ENCODE assay signal across 9 mouse cellular contexts in genomic region chr4:148952328-148953222, GRCm38 (mm10).
A peak's percentile ranks its signal among the peaks of the same experiment; 100 is the strongest.
DNase-seq lines count a peak whose midpoint lies in the region; ATAC-seq and TF ChIP-seq lines count a peak whose summit lies in the region.
"Had no signal": no experiment of that assay in that cellular context is flagged by ENCODE, and none has a peak within 500 bp of the region (broad histone marks: within the 10 kb centered on the region; RNA-seq: fewer than 3 reads in every experiment).

No protein-coding gene starts in this region.

- H3K9me3 ChIP-seq in heart, embryonic 11.5 days (replicated peaks; ENCODE audit: control insufficient read depth, low read length), result no peaks in the 10 kb centered on the region
- H3K9me3 ChIP-seq in liver, embryonic 15.5 days (replicated peaks), result no peaks in the 10 kb centered on the region
- no peaks in the 10 kb centered on the region for H3K9me3 ChIP-seq in stomach, embryonic 14.5 days (ENCODE audit: control insufficient read depth, low read depth, low read length)

- H3K4me2 ChIP-seq in heart, embryonic 11.5 days, result peak overlapping the region; percentile 63
- H3K4me2 ChIP-seq in liver, embryonic 15.5 days, result peak overlapping the region; percentile 53
- peak overlapping the region; percentile 50 for H3K4me2 ChIP-seq in stomach, embryonic 14.5 days (replicated peaks; ENCODE audit: low read depth, low read length)

- DNase-seq in heart, adult 2 months, result no peak
- DNase-seq in thymus, postnatal 4 days, result peak; percentile 38
- DNase-seq in thymus, postnatal 10 days (ENCODE audit: low spot score in 2 of 2), result no peak
- DNase-seq in spleen, postnatal 10 days (ENCODE audit: low spot score in 2 of 2), result no peak
- no peak for DNase-seq in T-cell, adult 2 months (ENCODE audit: low spot score)

- H3K27ac ChIP-seq in heart, embryonic 11.5 days (ENCODE audit: low read depth, low read length), result no peak overlapping the region
- H3K27ac ChIP-seq in heart, adult 2 months, result no peak overlapping the region
- no peak overlapping the region for H3K27ac ChIP-seq in liver, embryonic 15.5 days (replicated peaks)
- H3K27ac ChIP-seq in stomach, embryonic 14.5 days (ENCODE audit: low read length), result no peak overlapping the region

- intact Hi-C loops in heart, adult 2 months (cut with DNase I), result loop anchor here (5.0 kb wide), 1 partner anchor 75 kb away; no protein-coding TSS in a partner anchor

- no peak for TF ChIP-seq CTCF in heart, adult 2 months (IDR thresholded peaks at IDR 0.05)

- no peak for ATAC-seq in heart, embryonic 11.5 days (replicated peaks; ENCODE audit: insufficient number of reproducible peaks, low FRiP score, low TSS enrichment)
- ATAC-seq in liver, embryonic 15.5 days (ENCODE audit: insufficient read depth), result no peak
- ATAC-seq in stomach, embryonic 14.5 days (ENCODE audit: insufficient number of reproducible peaks, insufficient read depth, low FRiP score, low read depth), result no peak

- no peak for TF ChIP-seq POLR2A in heart, adult 2 months (IDR thresholded peaks at IDR 0.05; ENCODE audit: insufficient read depth, low read depth, low read length)

- 12% methylated on average over 64 of the region's 69 CpGs for WGBS in heart, embryonic 11.5 days (ENCODE audit: insufficient replicate concordance)
- 49% methylated on average over 54 of the region's 69 CpGs for WGBS in heart, adult 2 months
- 16% methylated on average over 69 of the region's 69 CpGs for WGBS in liver, embryonic 15.5 days (ENCODE audit: insufficient replicate concordance)
- 7% methylated on average over 63 of the region's 69 CpGs for WGBS in stomach, embryonic 14.5 days

- peak overlapping the region; percentile 56 for H3K9ac ChIP-seq in heart, embryonic 11.5 days (ENCODE audit: low read depth, low read length)
- no peak overlapping the region for H3K9ac ChIP-seq in heart, adult 2 months (ENCODE audit: low read depth, low read length)
- H3K9ac ChIP-seq in liver, embryonic 15.5 days, result no peak overlapping the region
- no peak overlapping the region for H3K9ac ChIP-seq in stomach, embryonic 14.5 days (replicated peaks; ENCODE audit: low read depth, low read length)

- H3K36me3 ChIP-seq in heart, embryonic 11.5 days (ENCODE audit: control insufficient read depth, insufficient read depth, low read length), result peaks cover 4% of the 10 kb centered on the region; the same call in 1 of the 2 replicates
- H3K36me3 ChIP-seq in heart, adult 2 months (ENCODE audit: control insufficient read depth, insufficient read depth, low read length), result no peaks in the 10 kb centered on the region
- no peaks in the 10 kb centered on the region for H3K36me3 ChIP-seq in liver, embryonic 15.5 days (replicated peaks)
- no peaks in the 10 kb centered on the region; the same call in 1 of the 2 replicates for H3K36me3 ChIP-seq in stomach, embryonic 14.5 days (ENCODE audit: control insufficient read depth, insufficient read depth, low read length)

- H3K79me2 ChIP-seq in heart, adult 2 months (replicated peaks; ENCODE audit: control insufficient read depth, insufficient read depth, low read length), result no peaks in the 10 kb centered on the region

- peaks cover 38% of the 10 kb centered on the region for H3K4me1 ChIP-seq in heart, embryonic 11.5 days (ENCODE audit: control insufficient read depth, insufficient read depth, low read length)
- peaks cover 11% of the 10 kb centered on the region for H3K4me1 ChIP-seq in heart, adult 2 months (ENCODE audit: control insufficient read depth, insufficient read depth, low read length)
- H3K4me1 ChIP-seq in liver, embryonic 15.5 days (replicated peaks), result peaks cover 20% of the 10 kb centered on the region
- H3K4me1 ChIP-seq in stomach, embryonic 14.5 days (ENCODE audit: control insufficient read depth, insufficient read depth, low read length), result peaks cover 29% of the 10 kb centered on the region

- H3K4me3 ChIP-seq in heart, embryonic 11.5 days (ENCODE audit: low read depth, low read length), result peak overlapping the region; percentile 27
- H3K4me3 ChIP-seq in heart, adult 2 months, result no peak overlapping the region
- peak overlapping the region; percentile 17 for H3K4me3 ChIP-seq in liver, embryonic 15.5 days (replicated peaks)
- H3K4me3 ChIP-seq in stomach, embryonic 14.5 days (ENCODE audit: low read depth, low read length), result peak overlapping the region; percentile 21
- H3K4me3 ChIP-seq: erythroblast, embryonic 14.5 days had no signal

- peaks cover 31% of the 10 kb centered on the region for H3K27me3 ChIP-seq in heart, embryonic 11.5 days (ENCODE audit: control insufficient read depth, insufficient read depth, low read length)
- no peaks in the 10 kb centered on the region for H3K27me3 ChIP-seq in heart, adult 2 months (ENCODE audit: control insufficient read depth, insufficient read depth, low read length)
- H3K27me3 ChIP-seq in liver, embryonic 15.5 days, result peaks cover 57% of the 10 kb centered on the region
- peaks cover 8% of the 10 kb centered on the region; the same call in 1 of the 2 replicates for H3K27me3 ChIP-seq in stomach, embryonic 14.5 days (ENCODE audit: control insufficient read depth, insufficient read depth, low read length)

- TF ChIP-seq EP300 in heart, adult 2 months (IDR thresholded peaks at IDR 0.05; ENCODE audit: insufficient read depth, low read depth, low read length), result no peak
